Mouse (Mus musculus): ENCODE results near the gene 2010111I01Rik. TPM values are rescaled to one million over a fixed set of nuclear protein-coding genes. Genes with fewer than 3 reads are reported as not detected.

The 2010111I01Rik gene
- total and polyA plus RNA-seq, 3 experiments = 13.3 to 19.8 (median 14.4) TPM

- no peak overlapping the region for H3K27ac ChIP-seq (ENCODE audit: insufficient read depth, low read depth)
- H3K9ac ChIP-seq (ENCODE audit: insufficient read depth, low read depth) = no peak overlapping the region
- in situ Hi-C loops (cut with MboI; ENCODE audit: low pct_ligation_motif_present, low pct_unique_long_range_greater_than_20kb, low sequenced_read_pairs) = no loop called here
Measured at GRCm38 (mm10) chr13:63140784-63141183, 176.1 kb downstream of the 2010111I01Rik start.

GRCm38 (mm10) chr13:63141275-63141674, 176.6 kb downstream of the 2010111I01Rik start:
- no peak for TF ChIP-seq MXI1 (IDR thresholded peaks at IDR 0.05; ENCODE audit: low read depth, low read length)
- TF ChIP-seq NELFE (IDR thresholded peaks at IDR 0.05; ENCODE audit: low read depth, low read length) = no peak
- no peak for TF ChIP-seq RAD21 (IDR thresholded peaks at IDR 0.05; ENCODE audit: low read depth, low read length)
- TF ChIP-seq HCFC1 (IDR thresholded peaks at IDR 0.05; ENCODE audit: low read depth, low read length) = no peak
- TF ChIP-seq EP300 (IDR thresholded peaks at IDR 0.05; ENCODE audit: low read length) = no peak
- no peak for TF ChIP-seq POLR2AphosphoS2 (IDR thresholded peaks at IDR 0.05; ENCODE audit: low read depth, low read length)

More at GRCm38 (mm10) chr13:63140784-63141183, 176.1 kb downstream of the 2010111I01Rik start:
- Histone ChIP-seq H3K36me3 (replicated peaks in 1 of 2; ENCODE audit: control insufficient read depth in 1 of 2, insufficient read depth in 1 of 2, low read length in 1 of 2) (no peaks in the 10 kb centered on the region), H3K4me2 (ENCODE audit: insufficient read depth, low read depth, poor library complexity, severe bottlenecking) (no peak overlapping the region), H3K27me3 (replicated peaks) (no peaks in the 10 kb centered on the region), H3K4me3 (replicated peaks in 1 of 3; ENCODE audit: low read depth in 2 of 3, low read length in 2 of 3, poor library complexity in 1 of 3) (no peak overlapping the region), H3K9me3 (replicated peaks; ENCODE audit: low read length) (no peaks in the 10 kb centered on the region), H3K4me1 (ENCODE audit: control insufficient read depth in 1 of 2, insufficient read depth in 2 of 2) (no peaks in the 10 kb centered on the region; a peak in 1 of 4 replicates), H3K79me2 (replicated peaks; ENCODE audit: control insufficient read depth, extremely low read depth, insufficient read depth, poor library complexity, severe bottlenecking) (no peaks in the 10 kb centered on the region)
- peak; percentile 25 for DNase-seq (ENCODE audit: extremely low read depth)
- TF ChIP-seq ETS1 (conservative IDR thresholded peaks at IDR 0.05; ENCODE audit: low read depth, low read length) = peak; percentile 71
- peak; percentile 47; the same call in 1 of the 2 replicates for TF ChIP-seq IRF4 (IDR thresholded peaks at IDR 0.05; ENCODE audit: low read depth, low read length)
- TF ChIP-seq BHLHE40 (IDR thresholded peaks at IDR 0.05; ENCODE audit: low read depth, low read length) = peak; percentile 91
- TF ChIP-seq MXI1 (IDR thresholded peaks at IDR 0.05; ENCODE audit: low read depth, low read length) = no peak
- no peak for TF ChIP-seq MYC (IDR thresholded peaks at IDR 0.05; ENCODE audit: low read depth, low read length)
- TF ChIP-seq E2F4 (IDR thresholded peaks at IDR 0.05; ENCODE audit: insufficient replicate concordance, low read depth, low read length) = no peak
- peak; percentile 56 for TF ChIP-seq JUND (conservative IDR thresholded peaks at IDR 0.05; ENCODE audit: low read depth, low read length)
- peak; percentile 35; the same call in 1 of the 2 replicates for TF ChIP-seq JUN (IDR thresholded peaks at IDR 0.05; ENCODE audit: insufficient read depth, low read depth, low read length)
- peak; percentile 89 for TF ChIP-seq MEF2A (IDR thresholded peaks at IDR 0.05; ENCODE audit: borderline replicate concordance, low read depth, low read length)
- peak; percentile 46 for TF ChIP-seq EP300 (IDR thresholded peaks at IDR 0.05; ENCODE audit: low read length)
- peak; percentile 36; the same call in 1 of the 2 replicates for TF ChIP-seq ZKSCAN1 (IDR thresholded peaks at IDR 0.05; ENCODE audit: borderline replicate concordance, low read depth, low read length)
- TF ChIP-seq GABPA (IDR thresholded peaks at IDR 0.05; ENCODE audit: insufficient replicate concordance, low read depth, low read length) = no peak
- dilution Hi-C loops (cut with MboI; ENCODE audit: extremely low pct_ligation_motif_present, extremely low pct_unique_long_range_greater_than_20kb, low sequenced_read_pairs) = no loop called here

More at GRCm38 (mm10) chr13:63141275-63141674, 176.6 kb downstream of the 2010111I01Rik start:
- H3K4me1 ChIP-seq (ENCODE audit: control insufficient read depth in 1 of 2, insufficient read depth in 2 of 2) = no peaks in the 10 kb centered on the region; a peak in 1 of 4 replicates
- dilution Hi-C loops (cut with MboI; ENCODE audit: extremely low pct_ligation_motif_present, extremely low pct_unique_long_range_greater_than_20kb, low sequenced_read_pairs) (no loop called here), in situ Hi-C loops (cut with MboI; ENCODE audit: low pct_ligation_motif_present, low pct_unique_long_range_greater_than_20kb, low sequenced_read_pairs) (no loop called here)
- H3K27ac ChIP-seq (ENCODE audit: insufficient read depth, low read depth) = no peak overlapping the region
- H3K36me3 ChIP-seq (replicated peaks in 1 of 2; ENCODE audit: control insufficient read depth in 1 of 2, insufficient read depth in 1 of 2, low read length in 1 of 2) = no peaks in the 10 kb centered on the region
- no peaks in the 10 kb centered on the region for H3K9me3 ChIP-seq (replicated peaks; ENCODE audit: low read length)
- no peaks in the 10 kb centered on the region for H3K79me2 ChIP-seq (replicated peaks; ENCODE audit: control insufficient read depth, extremely low read depth, insufficient read depth, poor library complexity, severe bottlenecking)
- DNase-seq (ENCODE audit: extremely low read depth) = no peak
- no peak overlapping the region for H3K9ac ChIP-seq (ENCODE audit: insufficient read depth, low read depth)
- no peaks in the 10 kb centered on the region for H3K27me3 ChIP-seq (replicated peaks)
- H3K4me2 ChIP-seq (ENCODE audit: insufficient read depth, low read depth, poor library complexity, severe bottlenecking) = no peak overlapping the region
- H3K4me3 ChIP-seq (replicated peaks in 1 of 3; ENCODE audit: low read depth in 2 of 3, low read length in 2 of 3, poor library complexity in 1 of 3) = no peak overlapping the region

All from CH12.LX (cell line).